ENCODE assay signal across 17 mouse cellular contexts in the genomic region with DNA sequence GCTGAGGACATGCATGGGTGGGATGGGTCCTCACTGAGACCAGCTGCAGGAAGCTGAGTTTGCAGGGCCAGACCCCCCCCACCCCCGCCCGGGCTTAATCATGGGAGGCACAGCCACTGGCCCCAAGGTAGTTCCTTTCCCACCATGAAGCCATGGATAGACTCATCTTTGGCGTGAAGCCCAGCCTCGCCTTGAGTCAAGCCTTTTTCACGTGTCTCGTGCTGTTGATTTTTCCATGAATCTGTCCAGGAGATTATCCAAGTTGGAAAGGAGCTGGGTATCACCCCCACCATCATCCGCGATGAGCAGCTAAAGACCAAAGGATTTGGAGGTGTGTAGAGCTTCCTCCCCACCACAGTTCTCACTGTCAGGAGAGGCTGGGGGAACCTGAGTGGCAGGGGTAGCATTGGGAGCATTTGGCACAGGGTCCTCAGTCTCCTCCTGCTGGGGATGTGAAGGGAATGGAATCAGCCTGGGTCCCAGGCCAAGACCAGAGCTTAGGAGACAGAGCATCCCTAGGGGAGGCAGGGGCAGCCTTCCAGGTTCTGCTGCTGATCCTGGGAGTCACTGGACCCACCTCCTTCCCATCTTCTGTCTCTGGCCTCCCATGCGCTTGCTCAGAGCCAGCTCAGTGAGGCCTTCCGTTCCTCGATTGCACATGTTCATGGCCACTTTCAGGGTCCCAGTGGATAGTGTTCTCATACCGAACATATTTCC. TPM values are rescaled to one million over a fixed set of nuclear protein-coding genes. Genes with fewer than 3 reads are reported as not detected.
DNase-seq lines count a peak whose midpoint lies in the region; ATAC-seq lines count a peak whose summit lies in the region.
"Had no signal": no experiment of that assay in that cellular context is flagged by ENCODE, and none has a peak within 500 bp of the region (broad histone marks: within the 10 kb centered on the region; RNA-seq: fewer than 3 reads in every experiment).

No protein-coding gene starts in this region.

- no peaks in the 10 kb centered on the region for H3K27me3 ChIP-seq in embryonic facial prominence, embryonic 14.5 days (replicated peaks; ENCODE audit: control insufficient read depth, insufficient read depth, low read length)
- H3K27me3 ChIP-seq in embryonic facial prominence, embryonic 10.5 days (replicated peaks; ENCODE audit: low read depth, poor library complexity, severe bottlenecking) = no peaks in the 10 kb centered on the region
- H3K27me3 ChIP-seq: liver, embryonic 12.5 days had no signal

- no peak overlapping the region for H3K9ac ChIP-seq in embryonic facial prominence, embryonic 14.5 days (ENCODE audit: low read depth, low read length)
- H3K9ac ChIP-seq: liver, embryonic 12.5 days had no signal

- H3K4me1 ChIP-seq in embryonic facial prominence, embryonic 14.5 days (ENCODE audit: control insufficient read depth, insufficient read depth, low read length) = peaks cover 12% of the 10 kb centered on the region; the same call in 1 of the 2 replicates
- peaks cover 47% of the 10 kb centered on the region for H3K4me1 ChIP-seq in embryonic facial prominence, embryonic 10.5 days

- peaks cover 43% of the 10 kb centered on the region; the same call in 1 of the 2 replicates for H3K36me3 ChIP-seq in embryonic facial prominence, embryonic 14.5 days (ENCODE audit: control insufficient read depth, insufficient read depth, low read length)
- peaks cover 50% of the 10 kb centered on the region for H3K36me3 ChIP-seq in embryonic facial prominence, embryonic 10.5 days (replicated peaks)

- peak; percentile 79 for DNase-seq in embryonic facial prominence, embryonic 14.5 days (ENCODE audit: low spot score)
- no peak for DNase-seq in embryonic facial prominence, embryonic 10.5 days (ENCODE audit: low spot score)
- peak; percentile 42 for DNase-seq in urinary bladder, postnatal 14 days (ENCODE audit: low spot score)
- DNase-seq in urinary bladder, postnatal 10 days (ENCODE audit: low spot score) = no peak
- peak; percentile 77 for DNase-seq in gastrocnemius, postnatal 25 days
- DNase-seq in skeletal muscle tissue, adult 2 months (ENCODE audit: low read depth, low spot score) = peak; percentile 77
- no peak for DNase-seq in layer of hippocampus, adult 8-10 months (ENCODE audit: low spot score in 2 of 2)
- no peak for DNase-seq in ovary, postnatal 10 days (ENCODE audit: low spot score)
- DNase-seq: cerebellum, adult 9-11 months; kidney, adult 8-10 months; kidney, postnatal 36 days; thymus, adult 2 months had no signal

- no peak overlapping the region; the same call in 1 of the 2 replicates for H3K27ac ChIP-seq in embryonic facial prominence, embryonic 14.5 days (replicated peaks; ENCODE audit: low read depth, low read length)
- H3K27ac ChIP-seq in embryonic facial prominence, embryonic 10.5 days (replicated peaks) = no peak overlapping the region
- H3K27ac ChIP-seq: liver, embryonic 12.5 days had no signal

- no peak for ATAC-seq in embryonic facial prominence, embryonic 14.5 days (ENCODE audit: low read depth)
- ATAC-seq: hindbrain, embryonic 16.5 days; liver, embryonic 12.5 days; midbrain, embryonic 16.5 days had no signal

- no peaks in the 10 kb centered on the region for H3K9me3 ChIP-seq in embryonic facial prominence, embryonic 14.5 days (ENCODE audit: control insufficient read depth, low read length)
- H3K9me3 ChIP-seq in embryonic facial prominence, embryonic 10.5 days = no peaks in the 10 kb centered on the region
- H3K9me3 ChIP-seq: G1E; liver, embryonic 12.5 days had no signal

- 85% methylated on average over 12 of the region's 12 CpGs for WGBS in embryonic facial prominence, embryonic 14.5 days
- 95% methylated on average over 12 of the region's 12 CpGs for WGBS in embryonic facial prominence, embryonic 10.5 days

- H3K4me3 ChIP-seq in embryonic facial prominence, embryonic 14.5 days (ENCODE audit: low read depth, low read length) = no peak overlapping the region
- H3K4me3 ChIP-seq in embryonic facial prominence, embryonic 10.5 days = no peak overlapping the region
- H3K4me3 ChIP-seq: erythroblast, embryonic 14.5 days; liver, embryonic 12.5 days had no signal

- H3K4me2 ChIP-seq in embryonic facial prominence, embryonic 14.5 days (ENCODE audit: low read depth, low read length) = no peak overlapping the region
- H3K4me2 ChIP-seq: liver, embryonic 12.5 days had no signal

RNA-seq across cellular contexts. Expression of a gene that starts 4.2 kb away (rescaled TPM):
- polyA plus RNA-seq in embryonic facial prominence, embryonic 14.5 days (2014; fragmentation: Nextera tagmentation; extraction: Ambion mirVana) = 79.9 and 80.6 TPM in 2 replicates
- polyA plus RNA-seq in embryonic facial prominence, embryonic 10.5 days (2016; fragmentation: Nextera tagmentation; extraction: Ambion mirVana) = 38.4 and 40.5 TPM in 2 replicates
- 10 to 100 TPM; 52.0 to 58.8 TPM for total RNA-seq in gastrocnemius, postnatal 25 days (2021)
- total RNA-seq in layer of hippocampus, adult 8-10 months (2022) = 10 to 100 TPM; 12.2 to 18.4 (median 15.6) TPM

RNA-seq across cellular contexts. Expression of a gene that starts 38.2 kb away (rescaled TPM):
- polyA plus RNA-seq in embryonic facial prominence, embryonic 14.5 days (2014; fragmentation: Nextera tagmentation; extraction: Ambion mirVana) = 9.7 and 10.8 TPM in 2 replicates
- 10.6 and 11.2 TPM in 2 replicates for polyA plus RNA-seq in embryonic facial prominence, embryonic 10.5 days (2016; fragmentation: Nextera tagmentation; extraction: Ambion mirVana)
- total RNA-seq in gastrocnemius, postnatal 25 days (2021) = 10 to 100 TPM; 22.1 to 22.9 TPM
- total RNA-seq in layer of hippocampus, adult 8-10 months (2022) = 10 to 100 TPM; 61.1 to 73.8 (median 70.3) TPM

Comparison
In these comparisons a context has a peak if more than half of its experiments do, and no peak if none do; other contexts are left out.
1. DNase-seq: peak in embryonic facial prominence, embryonic 14.5 days (single experiment), urinary bladder, postnatal 14 days (single experiment), gastrocnemius, postnatal 25 days (single experiment) and skeletal muscle tissue, adult 2 months (single experiment); none in embryonic facial prominence, embryonic 10.5 days (single experiment), urinary bladder, postnatal 10 days (single experiment), layer of hippocampus, adult 8-10 months (0 of 2) and ovary, postnatal 10 days (single experiment).